Mouse (Mus musculus) left cerebral cortex, postnatal 14 days (tissue): ENCODE data around the gene Cobl. TPM values are rescaled to one million over a fixed set of nuclear protein-coding genes. Genes with fewer than 3 reads are reported as not detected.

Source experiments
- DNase-seq, 2 experiments: peaks; one replicate each; pipeline ENCODE4 v3.0.0; 2021 to 2022; ENCODE audit warnings: low spot score in 2 of 2, mixed read lengths in 1 of 2
- intact Hi-C: fragments of 180-260 bp; cut with DNase I; formaldehyde crosslinking; loops from one replicate; pipeline ENCODE4 v1.15.1; 2025
- total RNA-seq, 2 experiments: library from RNA; stranded (reverse); gene quantifications; 2 replicates each; pipeline ENCODE4 v1.2.3; 2021

The Cobl gene
- total RNA-seq, 2 experiments from 2014 or later, result 69.5 to 77.8 TPM

DNA sequence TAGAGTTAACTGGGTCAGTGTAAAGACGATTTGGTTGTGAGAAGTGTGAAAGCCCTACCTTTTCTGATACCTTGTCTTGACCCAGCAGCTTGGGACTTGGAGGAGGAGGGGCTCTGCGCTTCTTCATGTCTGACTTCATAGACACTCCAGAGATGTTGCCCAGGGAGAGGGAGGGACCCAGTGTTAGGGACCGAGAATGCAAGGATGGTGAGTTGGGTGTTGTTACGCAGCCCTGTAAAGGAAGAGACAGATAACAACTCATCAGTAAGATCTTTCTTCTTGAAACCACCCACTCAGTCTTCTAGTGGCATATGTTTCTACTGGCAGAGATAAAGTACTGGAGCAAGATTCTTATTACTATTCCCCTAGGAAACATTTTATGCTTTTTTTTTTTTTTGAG lies 121.1 kb downstream of the Cobl start:
- intact Hi-C loops, result no loop called here
- DNase-seq, result peak; percentile 17 to 52

DNA sequence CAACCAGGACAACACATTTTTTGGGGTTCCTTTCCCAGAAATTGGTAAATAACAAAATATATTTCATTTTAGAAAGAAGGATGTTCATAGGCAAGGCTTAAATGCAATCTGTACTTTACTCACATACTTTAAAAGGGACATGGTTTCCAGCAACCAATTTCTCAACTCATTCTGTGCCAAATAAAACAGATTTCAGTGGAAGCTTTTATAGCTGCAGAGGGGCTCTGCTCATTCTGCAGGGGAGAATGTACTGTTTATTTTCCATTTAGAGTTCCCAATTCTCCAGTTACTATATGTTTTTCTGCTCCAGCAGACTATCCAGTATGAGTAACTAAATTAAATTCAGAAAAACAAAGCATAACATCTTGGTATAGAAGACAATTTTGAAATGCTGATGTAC lies 124.1 kb downstream of the Cobl start:
- intact Hi-C loops, result no loop called here
- DNase-seq, result peak in 1 of 2 experiments; percentile 18

DNA sequence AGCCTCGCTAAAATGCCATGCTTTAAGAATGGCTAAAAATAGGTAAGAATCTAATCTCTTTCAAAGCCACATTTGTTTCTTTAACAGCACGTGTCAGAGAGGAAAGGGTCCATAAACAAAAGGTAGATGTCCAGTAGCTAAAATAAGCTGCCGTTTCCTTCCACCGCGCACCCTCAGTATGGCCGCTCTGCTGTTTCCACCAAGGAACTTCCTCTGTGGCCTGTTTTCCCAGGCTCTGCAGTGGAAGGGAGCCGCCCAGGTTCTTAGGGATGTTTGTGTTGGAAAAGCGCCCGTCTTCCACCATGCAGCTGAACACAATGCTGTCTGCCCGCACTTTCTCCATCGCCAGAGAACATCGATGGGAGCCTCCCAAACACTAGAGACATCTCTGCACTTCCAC lies 128.6 kb downstream of the Cobl start:
- DNase-seq, result no peak
- intact Hi-C loops, result no loop called here

DNA sequence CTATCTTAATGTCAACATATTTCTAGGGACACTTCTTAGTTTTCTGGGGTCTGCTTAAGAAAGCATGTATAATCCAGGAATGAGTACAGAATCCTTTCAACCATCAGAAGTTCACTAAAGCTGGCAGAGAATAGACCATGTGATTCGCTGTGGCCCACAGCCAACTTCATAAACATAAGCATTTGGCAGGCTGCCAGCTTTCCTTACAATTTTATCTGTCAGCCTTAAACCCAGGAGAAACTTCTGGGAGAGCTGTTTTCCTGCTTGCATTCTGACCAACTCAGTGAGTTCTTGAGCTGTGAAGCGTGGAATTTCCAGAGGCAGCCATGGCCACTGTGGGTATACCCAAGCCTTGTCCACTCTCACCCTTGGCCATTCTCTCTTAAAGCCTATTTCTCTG lies 132.8 kb downstream of the Cobl start:
- DNase-seq, result peak; percentile 75 to 78
- intact Hi-C loops, result no loop called here

DNA sequence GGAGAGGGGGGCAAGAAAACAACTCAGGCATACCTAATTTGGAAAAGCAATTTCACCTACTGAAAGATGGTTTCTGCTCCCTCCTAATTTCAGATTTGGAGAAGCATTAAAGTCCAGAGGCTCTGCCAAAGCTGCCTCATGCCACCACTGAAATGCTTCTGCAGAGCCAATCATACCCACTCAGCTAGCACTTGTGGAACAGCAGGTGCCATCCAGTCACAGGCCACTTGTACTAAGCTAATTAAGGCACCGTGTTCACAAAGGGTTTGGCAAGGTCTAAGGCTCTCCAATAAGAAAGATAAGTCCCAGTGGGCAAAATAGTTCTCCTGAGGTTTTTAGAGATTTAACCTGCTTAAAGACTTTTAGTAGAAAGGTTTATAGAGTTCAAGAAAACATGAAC lies 143.3 kb downstream of the Cobl start:
- no peak for DNase-seq
- intact Hi-C loops, result no loop called here

DNA sequence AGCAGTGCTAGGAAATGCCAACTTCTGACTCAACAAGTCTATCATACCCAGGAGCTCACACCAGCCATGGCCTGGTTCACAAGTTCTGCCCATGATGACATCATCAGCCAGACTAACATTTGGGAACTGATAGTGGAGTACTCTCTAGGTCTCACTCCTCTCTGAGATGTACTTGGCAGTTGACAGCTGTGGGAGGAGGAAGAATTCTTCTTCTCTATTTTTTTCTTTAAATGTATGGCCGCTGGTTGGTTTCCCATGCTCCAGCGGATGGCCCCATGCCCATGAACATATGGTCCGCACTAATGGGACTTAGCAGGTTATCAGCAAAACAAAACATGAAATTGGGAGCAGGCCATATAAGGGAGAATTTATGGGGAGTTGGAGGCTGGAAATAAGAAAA lies 145.4 kb downstream of the Cobl start:
- intact Hi-C loops, result loop anchor here (5.0 to 10.0 kb wide), 2 partner anchors 38 to 215 kb away; no protein-coding TSS in a partner anchor
- no peak for DNase-seq

DNA sequence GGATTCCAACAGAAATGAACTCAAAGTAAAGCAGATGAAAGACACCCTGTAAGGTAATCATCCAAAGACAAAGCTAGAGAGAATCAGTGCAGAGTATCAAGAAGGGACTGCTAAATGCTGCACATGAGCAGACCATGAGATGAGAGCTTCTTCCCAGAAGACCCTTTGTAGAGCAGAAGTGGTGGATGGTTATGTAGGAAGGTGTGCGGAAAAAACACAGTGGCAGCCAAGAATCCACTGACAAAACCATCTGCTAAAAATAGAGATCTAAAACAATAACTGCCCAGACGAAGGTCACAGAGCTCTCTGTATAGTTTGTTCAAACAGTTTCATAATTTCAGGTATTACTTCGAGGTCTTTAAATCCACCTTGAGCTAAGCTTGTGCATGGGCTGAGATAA lies 149.1 kb downstream of the Cobl start:
- intact Hi-C loops, result loop anchor here (5.0 to 10.0 kb wide), 2 partner anchors 42 to 219 kb away; no protein-coding TSS in a partner anchor
- DNase-seq, result no peak

DNA sequence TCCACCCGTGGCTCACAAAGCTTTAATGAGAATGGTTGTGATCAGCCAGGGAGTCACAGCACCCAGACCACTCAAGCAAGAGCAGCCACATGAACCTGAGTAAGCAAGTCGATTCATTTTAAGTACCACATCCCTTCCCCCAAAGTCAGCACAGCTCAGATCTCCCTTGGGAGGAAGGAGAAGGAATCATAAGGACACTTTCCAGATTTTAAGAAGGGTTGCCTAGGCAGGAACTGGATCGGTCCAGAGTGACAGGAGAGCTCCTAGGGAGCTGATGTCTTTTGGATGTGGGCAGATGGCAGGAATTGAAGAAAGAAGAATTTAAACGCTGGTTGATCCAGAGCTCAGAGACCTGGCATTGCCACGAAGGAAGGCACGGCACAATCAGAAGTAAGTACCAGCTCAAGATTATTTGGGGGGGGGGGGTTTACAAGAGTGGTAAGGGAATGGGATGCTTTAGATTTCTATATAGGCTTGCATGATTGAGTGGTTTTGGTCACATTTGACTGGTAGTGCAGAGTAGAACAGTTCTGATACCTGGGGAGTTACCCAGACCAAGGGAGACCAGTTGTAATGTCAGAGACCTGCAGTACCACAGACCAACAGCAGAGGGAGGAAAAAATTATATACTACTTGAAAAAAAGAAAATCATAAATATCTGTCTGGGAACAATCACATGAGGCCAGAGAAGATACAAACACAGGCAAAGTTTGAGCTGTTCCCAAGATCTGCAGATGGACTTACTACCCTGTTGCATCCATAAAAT lies 150.3 kb downstream of the Cobl start:
- peak in 1 of 2 experiments; percentile 39 for DNase-seq

DNA sequence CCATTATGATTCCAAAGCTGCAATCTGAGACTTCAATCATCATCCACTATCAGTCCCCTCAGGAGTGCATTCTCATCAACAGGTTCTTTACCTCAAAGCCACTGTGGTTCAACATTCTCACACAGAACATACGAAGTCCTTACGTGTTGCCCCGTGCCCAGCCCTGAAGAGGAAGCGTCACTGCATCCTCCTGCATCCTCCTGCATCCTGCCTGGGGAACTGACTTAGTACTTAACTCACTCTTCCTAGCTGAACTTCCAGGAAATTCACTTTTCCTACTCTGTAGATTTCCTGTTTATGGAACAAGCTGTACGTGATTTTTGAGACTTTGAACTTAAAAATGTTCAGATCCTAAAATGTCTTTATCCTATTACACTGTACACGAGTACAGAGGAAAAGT lies 153.3 kb downstream of the Cobl start:
- DNase-seq, result no peak
- intact Hi-C loops, result loop anchor here (10.0 kb wide), 1 partner anchor 223 kb away; no protein-coding TSS in a partner anchor

More for the DNA sequence above, 150.3 kb downstream of the Cobl start:
- intact Hi-C loops, result loop anchor here (5.0 to 10.0 kb wide), 2 partner anchors 43 to 220 kb away; no protein-coding TSS in a partner anchor

DNA sequence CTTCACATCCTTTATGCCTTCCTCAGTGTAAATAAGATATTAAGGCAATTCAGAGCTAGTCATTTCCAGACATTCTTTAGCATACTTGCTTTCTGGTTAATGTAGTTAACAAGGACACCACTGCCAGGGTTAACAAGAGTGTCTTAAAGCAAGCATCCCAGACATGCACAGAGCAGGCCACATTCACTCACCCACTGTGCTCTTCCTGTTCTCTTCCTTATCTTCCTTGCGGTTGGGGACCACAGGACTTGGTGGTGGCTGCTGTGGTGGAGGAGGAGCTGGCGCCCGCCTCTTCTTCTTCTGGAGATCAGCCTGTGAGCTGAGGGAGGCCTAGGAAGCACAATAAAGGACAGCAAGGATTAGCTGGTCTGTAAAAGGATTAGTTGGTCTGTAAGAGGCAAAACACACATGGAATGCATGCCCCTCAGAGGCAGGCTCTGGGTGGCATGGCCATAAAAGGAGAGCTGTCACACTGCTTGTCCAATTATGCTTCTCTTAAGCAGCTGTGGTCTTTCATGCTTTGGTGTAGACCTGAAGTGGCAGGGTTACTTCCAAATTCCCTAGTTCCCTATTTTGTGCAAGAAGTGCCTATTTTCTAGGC lies 155.2 kb downstream of the Cobl start:
- DNase-seq, result no peak
- intact Hi-C loops, result loop anchor here (10.0 kb wide), 1 partner anchor 225 kb away; no protein-coding TSS in a partner anchor

DNA sequence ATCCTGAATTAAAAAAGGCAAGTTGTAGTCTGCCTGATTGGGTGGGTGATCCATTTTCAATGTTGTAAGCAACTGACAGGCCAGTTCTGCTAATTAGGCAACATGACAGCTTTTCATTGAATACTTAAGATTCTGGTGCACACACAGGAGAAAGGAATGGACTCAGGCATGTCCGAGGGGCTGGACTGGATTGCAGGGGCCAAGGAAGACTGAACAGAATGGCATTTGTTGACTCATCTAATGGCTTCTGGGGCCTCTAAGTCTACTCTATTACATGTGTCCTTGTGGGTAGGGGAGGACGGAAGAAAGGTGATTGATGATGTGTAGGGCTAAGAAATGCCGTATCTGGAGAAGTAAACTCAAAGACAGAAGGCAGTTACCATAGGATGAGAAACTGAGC lies 159.9 kb downstream of the Cobl start:
- intact Hi-C loops, result no loop called here
- no peak for DNase-seq

DNA sequence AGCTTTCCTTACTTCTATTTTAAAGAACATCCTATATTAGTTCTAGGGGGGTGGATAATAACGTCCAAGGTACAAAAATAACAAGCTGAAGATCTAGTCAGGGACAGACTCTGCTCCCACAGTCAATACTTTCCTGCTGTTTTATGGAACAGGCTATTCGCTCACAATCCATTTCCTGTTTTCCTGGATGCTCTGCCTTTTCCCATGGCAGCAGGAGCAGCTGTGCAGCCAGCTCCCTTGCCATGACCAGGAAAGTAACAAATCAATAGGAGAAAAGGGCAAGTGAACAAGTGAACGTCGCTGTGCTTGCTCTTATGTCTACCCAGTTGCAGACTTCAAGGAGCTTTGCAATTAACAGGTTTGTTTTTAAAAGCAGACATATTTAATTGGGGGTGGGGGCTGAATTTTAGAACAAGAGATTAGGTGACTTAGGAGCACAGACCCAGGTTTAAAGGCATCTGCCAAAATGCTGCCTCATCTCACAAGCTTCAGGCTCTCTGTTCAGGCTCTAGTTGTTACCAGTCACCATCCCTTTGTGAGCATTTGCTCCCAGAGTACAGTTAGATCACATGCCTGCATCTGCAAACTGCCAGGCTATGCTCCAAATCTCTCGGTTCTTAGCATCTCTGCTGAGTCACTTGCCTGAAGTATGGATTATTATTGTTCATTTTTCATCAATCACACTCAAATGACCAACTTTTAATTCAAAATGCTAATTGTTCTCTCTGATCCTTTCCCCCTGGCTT lies 164.9 kb downstream of the Cobl start:
- intact Hi-C loops, result no loop called here

DNA sequence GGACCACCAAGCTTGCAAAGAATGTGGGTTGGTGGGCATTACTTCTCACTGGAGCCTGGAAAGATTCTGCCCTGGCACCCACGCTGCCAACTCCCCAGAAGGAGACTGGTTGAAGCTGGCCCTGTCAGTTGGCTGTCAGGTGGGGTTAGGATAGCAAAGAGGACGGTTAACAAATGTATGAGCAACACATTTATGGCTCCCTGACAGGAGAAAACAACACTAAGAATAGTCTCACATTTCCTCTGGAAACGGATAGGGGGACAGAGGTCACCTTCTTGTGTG lies 173.2 kb downstream of the Cobl start:
- intact Hi-C loops, result loop anchor here (5.0 kb wide), 2 partner anchors 264 to 469 kb away; no protein-coding TSS in a partner anchor
- DNase-seq, result no peak

More for the DNA sequence above, 164.9 kb downstream of the Cobl start:
- peak in 1 of 2 experiments; percentile 26 for DNase-seq

DNA sequence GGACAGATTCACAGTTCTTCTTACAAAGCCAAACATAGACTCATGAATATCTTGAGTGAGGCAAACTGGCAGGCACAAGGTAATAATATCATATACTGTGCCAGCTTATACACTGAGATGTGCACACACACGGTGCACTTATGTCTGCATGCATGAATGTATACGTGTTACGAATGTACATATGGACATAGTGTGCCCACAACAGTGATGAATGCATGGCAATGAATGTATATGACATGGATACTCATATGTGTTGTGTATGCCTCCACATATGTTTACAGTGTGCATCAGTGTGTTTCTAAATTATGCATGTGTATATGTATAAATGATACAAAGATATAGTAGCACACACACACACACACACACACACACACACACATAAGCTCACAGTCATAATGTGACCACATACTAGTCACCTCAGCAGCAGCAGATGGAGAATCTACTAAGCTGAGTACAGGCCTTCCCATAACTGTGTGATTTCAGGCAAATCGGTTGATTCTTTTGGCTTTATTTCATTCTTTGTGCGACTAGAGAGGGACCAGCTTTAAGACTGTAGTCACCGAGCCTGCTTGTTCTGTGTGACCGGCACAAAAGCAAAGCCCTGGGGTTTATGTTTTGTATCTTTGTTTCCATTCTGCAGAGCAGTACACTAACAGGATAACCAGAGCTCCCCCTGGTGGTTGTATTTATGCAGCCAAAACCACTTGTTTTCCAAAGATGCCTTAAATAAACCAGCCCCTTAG lies 173.7 kb downstream of the Cobl start:
- peak; percentile 75 to 83 for DNase-seq
- intact Hi-C loops, result loop anchor here (5.0 kb wide), 2 partner anchors 264 to 469 kb away; no protein-coding TSS in a partner anchor

DNA sequence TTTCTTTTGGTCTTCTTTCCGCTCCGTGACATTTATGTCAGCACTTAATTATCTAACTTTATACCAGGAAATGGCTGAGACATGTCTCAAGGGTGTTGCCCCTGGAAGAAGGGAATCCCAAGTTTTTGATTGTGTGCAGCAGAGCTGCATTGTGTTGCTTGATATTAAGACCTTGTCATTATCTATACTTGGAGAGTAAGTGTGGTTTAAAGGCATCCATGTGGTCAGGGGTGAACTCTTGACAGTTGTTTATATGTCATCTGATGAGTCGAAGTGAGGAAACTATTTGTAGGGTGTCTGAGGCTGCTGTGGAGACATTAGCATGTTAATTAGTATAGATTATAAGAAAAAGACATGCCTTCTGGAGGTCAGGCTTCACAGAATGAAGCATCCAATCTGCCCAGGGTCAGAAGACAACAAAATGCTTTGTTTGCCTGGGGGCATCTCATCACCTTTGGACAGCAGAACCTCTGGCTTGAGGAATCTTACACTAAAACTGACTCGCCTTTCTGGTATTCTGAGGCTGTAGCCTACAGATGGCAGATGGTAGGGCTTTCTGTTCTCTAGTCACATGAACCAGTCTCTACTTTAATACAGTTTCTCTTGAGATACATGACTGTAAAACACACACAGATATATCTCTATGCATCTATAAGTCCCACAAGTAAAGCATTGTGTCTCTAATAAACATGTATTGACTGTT lies 179.3 kb downstream of the Cobl start:
- DNase-seq, result no peak
- intact Hi-C loops, result no loop called here

DNA sequence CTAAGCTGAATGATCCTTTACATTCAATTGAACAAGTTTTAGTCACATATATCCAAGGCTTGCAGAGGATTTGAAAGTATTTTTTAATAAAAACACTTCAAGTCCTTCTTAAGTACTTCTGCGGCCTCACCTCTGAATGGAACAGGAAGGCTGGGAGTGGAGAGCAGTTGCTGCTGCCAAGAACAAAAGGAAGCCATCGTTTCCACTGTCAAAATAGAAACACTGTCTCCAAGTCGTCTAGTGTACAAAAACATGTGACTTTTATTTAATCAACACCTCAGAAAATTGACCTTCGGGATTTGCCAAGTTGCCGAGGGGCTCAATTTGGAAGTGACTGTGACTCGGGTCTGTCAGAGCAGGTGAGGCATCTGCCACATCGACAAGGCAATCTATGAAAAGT lies 184.0 kb downstream of the Cobl start:
- intact Hi-C loops, result no loop called here
- DNase-seq, result no peak

DNA sequence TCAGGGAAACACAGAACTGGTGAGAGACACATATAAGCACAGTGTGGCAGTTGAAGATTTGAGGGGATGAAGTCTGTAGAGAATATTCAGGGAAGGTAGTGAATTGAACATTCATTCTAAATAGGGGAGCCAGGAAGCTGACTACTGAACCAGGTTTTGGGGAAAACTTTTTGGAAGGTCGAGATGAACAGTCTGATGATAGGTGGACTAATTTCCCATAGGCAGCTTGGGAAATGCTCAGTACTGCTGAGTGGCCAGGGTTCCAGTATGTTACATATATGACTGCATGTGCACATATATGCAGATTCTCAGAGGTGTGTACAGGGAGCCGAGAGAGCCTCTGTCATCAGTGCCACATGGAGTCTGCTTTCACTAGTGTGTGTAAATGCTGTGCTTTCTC lies 190.5 kb downstream of the Cobl start:
- intact Hi-C loops, result no loop called here

DNA sequence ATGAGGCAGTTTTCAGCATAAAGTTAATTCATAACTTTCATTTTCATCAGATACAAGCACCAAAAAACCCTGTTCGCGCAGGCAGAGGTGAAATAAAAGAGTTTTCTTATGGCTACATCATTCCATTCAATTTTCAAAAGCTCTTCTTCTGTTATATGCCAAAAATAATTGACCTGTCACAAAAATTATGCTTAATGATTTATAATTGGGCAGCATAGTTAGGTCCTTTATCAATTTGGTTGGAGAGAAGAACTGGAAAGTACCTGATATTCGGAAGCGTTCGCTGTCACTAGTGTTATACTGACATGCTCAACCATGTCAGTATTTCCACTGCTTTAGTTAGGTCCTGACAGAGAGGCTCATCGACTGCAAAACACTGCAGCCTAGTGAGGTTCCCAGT lies 191.0 kb downstream of the Cobl start:
- no peak for DNase-seq
- intact Hi-C loops, result no loop called here

More for the DNA sequence above, 190.5 kb downstream of the Cobl start:
- no peak for DNase-seq

DNA sequence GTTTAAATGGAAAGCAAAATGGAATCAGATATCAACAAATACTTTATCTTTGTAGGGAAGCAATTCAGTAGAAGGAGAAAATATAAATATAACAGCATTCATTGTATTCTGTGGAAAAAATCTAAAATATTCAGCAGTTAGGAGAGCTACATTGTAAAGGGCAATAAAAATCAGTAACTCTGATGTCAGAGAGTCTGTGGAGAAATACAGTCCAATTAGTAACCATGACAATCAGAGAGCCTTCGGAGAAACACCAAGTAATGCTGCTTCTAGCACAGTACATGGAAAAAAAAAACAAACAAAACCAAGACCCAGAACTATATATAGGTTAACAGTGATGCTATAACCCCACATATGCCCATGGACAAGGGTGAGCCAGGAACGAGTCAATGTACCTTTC lies 206.3 kb downstream of the Cobl start:
- intact Hi-C loops, result no loop called here
- DNase-seq, result no peak
